Mouse (Mus musculus) intestine, embryonic 14.5 days (tissue): ENCODE results near the gene Coq10a. TPM values are rescaled to one million over a fixed set of nuclear protein-coding genes. Genes with fewer than 3 reads are reported as not detected.

ENCODE experiments used
- ATAC-seq: fragments of 200-750 bp; cut with Nextera tagmentation; replicated peaks from 2 replicates; pipeline ENCODE4 v1.8.0; 2017; ENCODE audit warnings: low read depth, moderate number of reproducible peaks, moderate TSS enrichment, moderate library complexity; ENCODE audit not compliant: low FRiP score, low TSS enrichment
- DNase-seq: peaks from one replicate; pipeline ENCODE4 v3.0.0-alpha.2; 2018; ENCODE audit warnings: low spot score
- H3K27ac ChIP-seq: fragments of 300-500 bp; sonication (generic); 2 replicates; pipeline ENCODE4 v1.5.1; 2014; ENCODE audit warnings: low read depth, mild to moderate bottlenecking, control low read depth
- H3K27me3 ChIP-seq: fragments of 300-500 bp; sonication (generic); replicated peaks from 2 replicates; pipeline ENCODE4 v1.6.1; 2014; ENCODE audit warnings: low read length, control low read depth; ENCODE audit not compliant: control insufficient read depth, insufficient read depth
- H3K36me3 ChIP-seq: fragments of 300-500 bp; sonication (generic); 2 replicates; pipeline ENCODE4 v1.6.1; 2014; ENCODE audit warnings: low read length, control low read depth; ENCODE audit not compliant: control insufficient read depth, insufficient read depth
- H3K4me1 ChIP-seq: fragments of 300-500 bp; sonication (generic); replicated peaks from 2 replicates; pipeline ENCODE4 v1.6.1; 2014; ENCODE audit warnings: low read length, control low read depth, mixed read lengths; ENCODE audit not compliant: control insufficient read depth, insufficient read depth
- H3K4me2 ChIP-seq: fragments of 300-500 bp; sonication (generic); 2 replicates; pipeline ENCODE4 v1.6.1; 2014; ENCODE audit warnings: low read length
- H3K4me3 ChIP-seq: fragments of 300-500 bp; sonication (generic); 2 replicates; pipeline ENCODE4 v1.5.1; 2014; ENCODE audit warnings: low read depth, low read length, control low read depth, mixed read lengths
- H3K9ac ChIP-seq: fragments of 300-500 bp; sonication (generic); 2 replicates; pipeline ENCODE4 v1.6.1; 2014; ENCODE audit warnings: mild to moderate bottlenecking, low read length
- H3K9me3 ChIP-seq: fragments of 300-500 bp; sonication (generic); 2 replicates; pipeline ENCODE4 v1.6.1; 2016; ENCODE audit warnings: low read length, control low read depth; ENCODE audit not compliant: control insufficient read depth
- WGBS: fragments of 180-500 bp; shearing (Covaris S2); extraction: QIAGEN DNeasy Blood & Tissue Kit; methylation state at CpG from one replicate; pipeline ENCODE4 v1.1.7; 2014; 5-methylcytosine and 5-hydroxymethylcytosine counted together
- polyA plus RNA-seq: library from polyadenylated mRNA; unstranded; fragments of >200 nt; fragmentation: Nextera tagmentation; extraction: Ambion mirVana; gene quantifications from 2 replicates; pipeline ENCODE4 v1.2.1, GENCODE M21; 2014

Gene Coq10a
- polyA plus RNA-seq, 1 experiment from 2014 or later: 15.7 TPM

GRCm38 (mm10) chr10:128344568-128345275 is 24.1 kb downstream of the Coq10a start:
- Histone ChIP-seq H3K27me3 (no peaks in the 10 kb centered on the region), H3K4me2 (peak overlapping the region; percentile 31), H3K9me3 (no peaks in the 10 kb centered on the region), H3K9ac (no peak overlapping the region), H3K4me3 (no peak overlapping the region), H3K27ac (peak overlapping the region; percentile 57), H3K36me3 (peaks cover 10% of the 10 kb centered on the region), H3K4me1 (peaks cover 14% of the 10 kb centered on the region)
- peak; percentile 79 for DNase-seq
- ATAC-seq: peak; percentile 62; the same call in 1 of the 2 replicates
- 26% methylated on average over 7 of the region's 7 CpGs for WGBS

- no peak for ATAC-seq
- Histone ChIP-seq H3K4me3 (no peak overlapping the region), H3K9me3 (no peaks in the 10 kb centered on the region), H3K27ac (no peak overlapping the region), H3K9ac (no peak overlapping the region), H3K27me3 (no peaks in the 10 kb centered on the region), H3K36me3 (peaks cover 5% of the 10 kb centered on the region), H3K4me2 (no peak overlapping the region), H3K4me1 (peaks cover 26% of the 10 kb centered on the region)
- WGBS: 97% methylated on average over 1 of the region's 1 CpGs
- no peak for DNase-seq
Observed at GRCm38 (mm10) chr10:128343436-128343835, 25.4 kb downstream of the Coq10a start.

- Histone ChIP-seq H3K27ac (no peak overlapping the region), H3K27me3 (no peaks in the 10 kb centered on the region), H3K4me1 (peaks cover 26% of the 10 kb centered on the region), H3K4me3 (no peak overlapping the region), H3K36me3 (peaks cover 5% of the 10 kb centered on the region), H3K9me3 (no peaks in the 10 kb centered on the region), H3K9ac (no peak overlapping the region), H3K4me2 (no peak overlapping the region)
- ATAC-seq (no peak), DNase-seq (no peak)
- WGBS: 88% methylated on average over 2 of the region's 2 CpGs
Observed at GRCm38 (mm10) chr10:128340257-128340656, 28.5 kb downstream of the Coq10a start.

- Histone ChIP-seq H3K9me3 (no peaks in the 10 kb centered on the region), H3K27me3 (no peaks in the 10 kb centered on the region), H3K9ac (no peak overlapping the region; the same call in 1 of the 2 replicates), H3K4me2 (peak overlapping the region; percentile 88), H3K4me1 (peaks cover 15% of the 10 kb centered on the region), H3K27ac (0 out of 2 replicates have a peak overlapping the region, but pooled peaks have one; percentile 92), H3K36me3 (peaks cover 5% of the 10 kb centered on the region), H3K4me3 (peak overlapping the region; percentile 97)
- ATAC-seq: no peak
- 77% methylated on average over 2 of the region's 2 CpGs for WGBS
- DNase-seq: no peak
Observed at GRCm38 (mm10) chr10:128338948-128339347, 29.8 kb downstream of the Coq10a start.

GRCm38 (mm10) chr10:128338415-128338814 is 30.4 kb downstream of the Coq10a start:
- no peaks in the 10 kb centered on the region for H3K27me3 ChIP-seq
- no peaks in the 10 kb centered on the region for H3K9me3 ChIP-seq
- H3K4me1 ChIP-seq: peaks cover 15% of the 10 kb centered on the region
- peak overlapping the region; percentile 92 for H3K27ac ChIP-seq
- peak overlapping the region; percentile 87 for H3K9ac ChIP-seq
- WGBS: 19% methylated on average over 5 of the region's 5 CpGs
- ATAC-seq (0 out of 2 replicates have a peak, but pooled peaks have one; percentile 13), DNase-seq (no peak)
- H3K4me3 ChIP-seq: peak overlapping the region; percentile 97
- H3K36me3 ChIP-seq: peaks cover 5% of the 10 kb centered on the region
- H3K4me2 ChIP-seq: peak overlapping the region; percentile 88

- WGBS: 1% methylated on average over 58 of the region's 61 CpGs
- Histone ChIP-seq H3K27ac (peak within 1 kb of the TSS; percentile 92), H3K4me1 (peaks cover 15% of the 10 kb centered on the region), H3K36me3 (peaks cover 5% of the 10 kb centered on the region), H3K9ac (peak within 1 kb of the TSS; percentile 87), H3K4me2 (peak within 1 kb of the TSS; percentile 88), H3K27me3 (no peaks in the 10 kb centered on the region), H3K4me3 (peak within 1 kb of the TSS; percentile 97), H3K9me3 (no peaks in the 10 kb centered on the region)
- DNase-seq (peak; percentile 98), ATAC-seq (peak; percentile 96)
Observed at GRCm38 (mm10) chr10:128337306-128338181, 31.3 kb downstream of the Coq10a start, which contains the start of gene Cs. Gene Cs, plus strand, starts transcription at chr10:128337734.

GRCm38 (mm10) chr10:128336597-128336996 is 32.2 kb downstream of the Coq10a start:
- Histone ChIP-seq H3K4me1 (peaks cover 15% of the 10 kb centered on the region), H3K27ac (peak overlapping the region; percentile 68; the same call in 1 of the 2 replicates), H3K4me2 (peak overlapping the region; percentile 88), H3K9ac (peak overlapping the region; percentile 14; the same call in 1 of the 2 replicates), H3K36me3 (peaks cover 5% of the 10 kb centered on the region), H3K9me3 (no peaks in the 10 kb centered on the region), H3K4me3 (peak overlapping the region; percentile 97; the same call in 1 of the 2 replicates), H3K27me3 (no peaks in the 10 kb centered on the region)
- DNase-seq (no peak), ATAC-seq (no peak)
- WGBS: 77% methylated on average over 3 of the region's 3 CpGs

GRCm38 (mm10) chr10:128336195-128336594 is 32.6 kb downstream of the Coq10a start:
- no peak for ATAC-seq
- H3K4me3 ChIP-seq: no peak overlapping the region

More at GRCm38 (mm10) chr10:128336195-128336594, 32.6 kb downstream of the Coq10a start:
- DNase-seq: no peak
- no peak overlapping the region for H3K27ac ChIP-seq
- no peak overlapping the region for H3K9ac ChIP-seq
- H3K36me3 ChIP-seq: peaks cover 5% of the 10 kb centered on the region
- no peaks in the 10 kb centered on the region for H3K27me3 ChIP-seq
- H3K9me3 ChIP-seq: no peaks in the 10 kb centered on the region
- H3K4me2 ChIP-seq: no peak overlapping the region
- 88% methylated on average over 3 of the region's 3 CpGs for WGBS
- H3K4me1 ChIP-seq: peaks cover 15% of the 10 kb centered on the region
